Mouse (Mus musculus): ENCODE data around the gene Fgfr2. TPM values are rescaled to one million over a fixed set of nuclear protein-coding genes. Genes with fewer than 3 reads are reported as not detected.

Fgfr2 gene
- polyA plus RNA-seq, 1 experiment = 3.0 TPM

- H3K27me3 ChIP-seq (ENCODE audit: control insufficient read depth, insufficient read depth, low read length) = no peaks in the 10 kb centered on the region
- H3K36me3 ChIP-seq (ENCODE audit: control insufficient read depth, insufficient read depth, low read length) = no peaks in the 10 kb centered on the region
- peak overlapping the region; percentile 68 for H3K27ac ChIP-seq (ENCODE audit: control insufficient read depth, insufficient read depth, low read depth, low read length)
- H3K4me1 ChIP-seq (ENCODE audit: control insufficient read depth, insufficient read depth, low read length) = peaks cover 12% of the 10 kb centered on the region
- TF ChIP-seq CTCF (IDR thresholded peaks at IDR 0.05; ENCODE audit: control insufficient read depth, insufficient read depth, insufficient replicate concordance, low read depth, low read length) = no peak
- TF ChIP-seq POLR2A (IDR thresholded peaks at IDR 0.05; ENCODE audit: control insufficient read depth, low read depth, low read length) = no peak
- peak overlapping the region; percentile 85 for H3K4me3 ChIP-seq (ENCODE audit: control insufficient read depth, low read depth, low read length)
Observed at GRCm38 (mm10) chr7:130645332-130645993, 2477.7 kb downstream of the Fgfr2 start.

GRCm38 (mm10) chr7:130640681-130641080, 2482.5 kb downstream of the Fgfr2 start:
- no peaks in the 10 kb centered on the region for H3K36me3 ChIP-seq (ENCODE audit: control insufficient read depth, insufficient read depth, low read length)
- no peaks in the 10 kb centered on the region for H3K4me1 ChIP-seq (ENCODE audit: control insufficient read depth, insufficient read depth, low read length)
- no peaks in the 10 kb centered on the region for H3K27me3 ChIP-seq (ENCODE audit: control insufficient read depth, insufficient read depth, low read length)
- no peak for TF ChIP-seq POLR2A (IDR thresholded peaks at IDR 0.05; ENCODE audit: control insufficient read depth, low read depth, low read length)
- no peak for TF ChIP-seq CTCF (IDR thresholded peaks at IDR 0.05; ENCODE audit: control insufficient read depth, insufficient read depth, insufficient replicate concordance, low read depth, low read length)
- H3K27ac ChIP-seq (ENCODE audit: control insufficient read depth, insufficient read depth, low read depth, low read length) = no peak overlapping the region
- H3K4me3 ChIP-seq (ENCODE audit: control insufficient read depth, low read depth, low read length) = no peak overlapping the region

GRCm38 (mm10) chr7:130637811-130638210, 2485.3 kb downstream of the Fgfr2 start:
- H3K27ac ChIP-seq (ENCODE audit: control insufficient read depth, insufficient read depth, low read depth, low read length) = no peak overlapping the region
- no peaks in the 10 kb centered on the region for H3K36me3 ChIP-seq (ENCODE audit: control insufficient read depth, insufficient read depth, low read length)
- no peaks in the 10 kb centered on the region for H3K4me1 ChIP-seq (ENCODE audit: control insufficient read depth, insufficient read depth, low read length)
- no peak overlapping the region for H3K4me3 ChIP-seq (ENCODE audit: control insufficient read depth, low read depth, low read length)
- no peaks in the 10 kb centered on the region for H3K27me3 ChIP-seq (ENCODE audit: control insufficient read depth, insufficient read depth, low read length)
- TF ChIP-seq CTCF (IDR thresholded peaks at IDR 0.05; ENCODE audit: control insufficient read depth, insufficient read depth, insufficient replicate concordance, low read depth, low read length) (no peak), POLR2A (IDR thresholded peaks at IDR 0.05; ENCODE audit: control insufficient read depth, low read depth, low read length) (no peak)

GRCm38 (mm10) chr7:130636902-130637301, 2486.2 kb downstream of the Fgfr2 start:
- H3K4me1 ChIP-seq (ENCODE audit: control insufficient read depth, insufficient read depth, low read length) = no peaks in the 10 kb centered on the region; the same call in 1 of the 2 replicates
- no peak for TF ChIP-seq POLR2A (IDR thresholded peaks at IDR 0.05; ENCODE audit: control insufficient read depth, low read depth, low read length)
- TF ChIP-seq CTCF (IDR thresholded peaks at IDR 0.05; ENCODE audit: control insufficient read depth, insufficient read depth, insufficient replicate concordance, low read depth, low read length) = no peak
- H3K27me3 ChIP-seq (ENCODE audit: control insufficient read depth, insufficient read depth, low read length) = no peaks in the 10 kb centered on the region
- H3K27ac ChIP-seq (ENCODE audit: control insufficient read depth, insufficient read depth, low read depth, low read length) = no peak overlapping the region
- H3K36me3 ChIP-seq (ENCODE audit: control insufficient read depth, insufficient read depth, low read length) = no peaks in the 10 kb centered on the region
- no peak overlapping the region for H3K4me3 ChIP-seq (ENCODE audit: control insufficient read depth, low read depth, low read length)

- no peaks in the 10 kb centered on the region; the same call in 1 of the 2 replicates for H3K4me1 ChIP-seq (ENCODE audit: control insufficient read depth, insufficient read depth, low read length)
- no peaks in the 10 kb centered on the region for H3K36me3 ChIP-seq (ENCODE audit: control insufficient read depth, insufficient read depth, low read length)
- no peak overlapping the region for H3K27ac ChIP-seq (ENCODE audit: control insufficient read depth, insufficient read depth, low read depth, low read length)
- no peak for TF ChIP-seq CTCF (IDR thresholded peaks at IDR 0.05; ENCODE audit: control insufficient read depth, insufficient read depth, insufficient replicate concordance, low read depth, low read length)
- TF ChIP-seq POLR2A (IDR thresholded peaks at IDR 0.05; ENCODE audit: control insufficient read depth, low read depth, low read length) = no peak
- no peaks in the 10 kb centered on the region for H3K27me3 ChIP-seq (ENCODE audit: control insufficient read depth, insufficient read depth, low read length)
- H3K4me3 ChIP-seq (ENCODE audit: control insufficient read depth, low read depth, low read length) = no peak overlapping the region
Observed at GRCm38 (mm10) chr7:130636274-130636673, 2486.9 kb downstream of the Fgfr2 start.

- Histone ChIP-seq H3K4me1 (ENCODE audit: control insufficient read depth, insufficient read depth, low read length) (no peaks in the 10 kb centered on the region; the same call in 1 of the 2 replicates), H3K27ac (ENCODE audit: control insufficient read depth, insufficient read depth, low read depth, low read length) (no peak overlapping the region), H3K27me3 (ENCODE audit: control insufficient read depth, insufficient read depth, low read length) (no peaks in the 10 kb centered on the region), H3K4me3 (ENCODE audit: control insufficient read depth, low read depth, low read length) (no peak overlapping the region), H3K36me3 (ENCODE audit: control insufficient read depth, insufficient read depth, low read length) (no peaks in the 10 kb centered on the region)
- TF ChIP-seq CTCF (IDR thresholded peaks at IDR 0.05; ENCODE audit: control insufficient read depth, insufficient read depth, insufficient replicate concordance, low read depth, low read length) (no peak), POLR2A (IDR thresholded peaks at IDR 0.05; ENCODE audit: control insufficient read depth, low read depth, low read length) (no peak)
Observed at GRCm38 (mm10) chr7:130635212-130635611, 2487.9 kb downstream of the Fgfr2 start.

DNA sequence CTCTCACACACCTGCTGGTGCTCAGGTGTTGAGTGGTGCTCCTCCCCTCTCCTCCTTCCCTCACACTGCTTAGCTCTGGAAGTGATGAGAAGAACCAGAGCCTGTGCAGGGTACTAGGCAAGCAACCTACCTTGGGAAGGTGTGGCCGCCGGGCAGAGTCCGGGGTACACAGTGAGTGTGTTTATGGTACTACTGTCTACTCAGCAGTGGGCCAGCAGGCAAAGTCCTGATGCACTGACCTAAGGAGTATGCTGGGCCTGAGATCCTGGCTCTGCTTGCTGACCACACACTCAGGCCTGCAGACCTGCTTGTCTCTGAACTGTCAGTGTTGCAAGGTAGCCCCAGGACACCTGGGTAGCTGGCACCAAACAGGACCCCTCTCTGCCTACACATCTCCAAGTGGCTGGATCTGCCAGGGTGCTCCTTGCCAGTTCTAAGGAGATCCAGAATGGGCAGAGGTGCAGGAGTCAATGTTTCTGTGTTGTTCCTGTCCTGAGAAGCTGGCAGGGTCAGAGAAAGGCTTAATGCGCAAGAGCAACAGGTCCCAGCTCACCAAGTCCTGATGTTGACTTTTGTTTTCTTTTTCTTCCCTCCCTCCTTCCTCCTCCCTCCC, 2488.8 kb downstream of the Fgfr2 start:
- Histone ChIP-seq H3K4me3 (ENCODE audit: control insufficient read depth, low read depth, low read length) (no peak overlapping the region), H3K4me1 (ENCODE audit: control insufficient read depth, insufficient read depth, low read length) (no peaks in the 10 kb centered on the region; the same call in 1 of the 2 replicates), H3K27ac (ENCODE audit: control insufficient read depth, insufficient read depth, low read depth, low read length) (no peak overlapping the region), H3K36me3 (ENCODE audit: control insufficient read depth, insufficient read depth, low read length) (no peaks in the 10 kb centered on the region), H3K27me3 (ENCODE audit: control insufficient read depth, insufficient read depth, low read length) (no peaks in the 10 kb centered on the region)
- TF ChIP-seq POLR2A (IDR thresholded peaks at IDR 0.05; ENCODE audit: control insufficient read depth, low read depth, low read length) (no peak), CTCF (IDR thresholded peaks at IDR 0.05; ENCODE audit: control insufficient read depth, insufficient read depth, insufficient replicate concordance, low read depth, low read length) (no peak)
